Mouse (Mus musculus) myocyte (in vitro differentiated cells): ENCODE results near the gene Lrrc28. TPM values are rescaled to one million over a fixed set of nuclear protein-coding genes. Genes with fewer than 3 reads are reported as not detected.
"Not testable (repeated sequence)": the region's sequence is repeated elsewhere in the genome, so short reads cannot be mapped to it uniquely, and the experiment has no call there.

Experiments used
- H3K27me3 ChIP-seq: one replicate; pipeline ENCODE4 v1.6.1; 2011; ENCODE audit not compliant: control insufficient read depth, insufficient read depth, insufficient read length
- H3K36me3 ChIP-seq: one replicate; pipeline ENCODE4 v1.6.1; 2011; ENCODE audit not compliant: control insufficient read depth, insufficient read depth
- H3K4me2 ChIP-seq: one replicate; pipeline ENCODE4 v1.6.1; 2011; ENCODE audit warnings: low read depth, control low read depth
- H3K4me3 ChIP-seq: one replicate; pipeline ENCODE4 v1.5.1; 2011; ENCODE audit warnings: mild to moderate bottlenecking, control low read depth, moderate library complexity
- H3K79me2 ChIP-seq: one replicate; pipeline ENCODE4 v1.6.1; 2011; ENCODE audit not compliant: control insufficient read depth, insufficient read depth
- H3ac ChIP-seq: one replicate; pipeline ENCODE4 v1.6.1; 2011; ENCODE audit not compliant: control insufficient read depth, insufficient read length
- CEBPB ChIP-seq: IDR thresholded peaks from 2 replicates; pipeline ENCODE4 v1.6.1; 2011; ENCODE audit warnings: mild to moderate bottlenecking, moderate library complexity; ENCODE audit not compliant: poor library complexity, insufficient read depth, severe bottlenecking
- E2F4 ChIP-seq: IDR thresholded peaks from one replicate; pipeline ENCODE4 v1.6.1; 2011; ENCODE audit warnings: mild to moderate bottlenecking, control low read depth, moderate library complexity; ENCODE audit not compliant: insufficient read depth
- MAX ChIP-seq: IDR thresholded peaks from one replicate; pipeline ENCODE4 v1.6.1; 2011; ENCODE audit warnings: low read depth, mild to moderate bottlenecking, control low read depth
- MYOD1 ChIP-seq, 3 experiments: IDR thresholded peaks; one replicate each; pipeline ENCODE4 v1.6.1; 2011; ENCODE audit warnings: control low read depth in 2 of 3, low read depth in 2 of 3, mild to moderate bottlenecking in 2 of 3, moderate library complexity in 1 of 3; ENCODE audit not compliant: insufficient read length in 2 of 3, control insufficient read depth in 1 of 3
- MYOG ChIP-seq, 3 experiments: IDR thresholded peaks; one replicate each; pipeline ENCODE4 v1.6.1; 2011; ENCODE audit warnings: control low read depth in 2 of 3, low read depth in 2 of 3, mild to moderate bottlenecking in 2 of 3; ENCODE audit not compliant: insufficient read length in 2 of 3, control insufficient read depth in 1 of 3, insufficient read depth in 1 of 3
- POLR2A ChIP-seq: IDR thresholded peaks from one replicate; pipeline ENCODE4 v1.6.1; 2011; ENCODE audit warnings: low read depth, mild to moderate bottlenecking, control low read depth, moderate library complexity; ENCODE audit not compliant: insufficient read length
- POLR2AphosphoS2 ChIP-seq: IDR thresholded peaks from one replicate; pipeline ENCODE4 v1.6.1; 2011; ENCODE audit warnings: low read depth, control low read depth; ENCODE audit not compliant: insufficient read length
- REST ChIP-seq: IDR thresholded peaks from one replicate; pipeline ENCODE4 v1.6.1; 2011; ENCODE audit warnings: mild to moderate bottlenecking, control low read depth, moderate library complexity; ENCODE audit not compliant: insufficient read depth, insufficient read length
- SRF ChIP-seq: IDR thresholded peaks from one replicate; pipeline ENCODE4 v1.6.1; 2011; ENCODE audit warnings: low read depth; ENCODE audit not compliant: control insufficient read depth, insufficient read length
- TCF12 ChIP-seq: IDR thresholded peaks from one replicate; pipeline ENCODE4 v1.6.1; 2011; ENCODE audit warnings: mild to moderate bottlenecking, control low read depth; ENCODE audit not compliant: poor library complexity, insufficient read depth, severe bottlenecking
- TCF3 ChIP-seq: IDR thresholded peaks from one replicate; pipeline ENCODE4 v1.6.1; 2011; ENCODE audit warnings: low read depth, control low read depth; ENCODE audit not compliant: insufficient read length
- USF1 ChIP-seq: IDR thresholded peaks from one replicate; pipeline ENCODE4 v1.6.1; 2011; ENCODE audit warnings: low read depth, mild to moderate bottlenecking, control low read depth, moderate library complexity
- polyA plus RNA-seq: library from polyadenylated mRNA; unstranded; fragments of >200 nt; fragmentation: generic; extraction: Trizol; gene quantifications from one replicate; pipeline ENCODE4 v1.2.1, GENCODE M21; 2012; ENCODE audit warnings: missing spikeins

Lrrc28 gene
- polyA plus RNA-seq, 1 experiment: 24.2 TPM

DNA sequence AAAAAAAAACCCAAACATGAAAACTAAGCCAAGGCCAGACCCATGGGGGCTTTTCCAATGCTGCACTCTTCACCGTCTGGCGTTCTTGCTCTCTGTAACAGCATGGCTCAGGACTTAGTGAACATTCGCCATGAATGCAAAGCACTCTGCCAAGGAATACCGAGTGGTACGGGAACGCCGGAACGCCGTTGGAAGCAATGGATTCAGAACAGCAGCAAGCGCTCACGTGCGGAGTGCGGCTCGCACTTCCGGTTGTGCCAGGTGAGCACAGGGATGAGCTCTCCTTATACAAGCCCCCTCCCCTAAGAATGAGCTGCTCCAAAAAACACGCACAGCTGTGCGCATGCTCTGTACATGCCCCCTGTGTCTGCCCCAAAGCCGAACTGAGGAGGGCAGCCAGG is 116.2 kb downstream of the Lrrc28 start:
- Histone ChIP-seq H3K4me2 (no peak overlapping the region), H3K27me3 (no peaks in the 10 kb centered on the region), H3K4me3 (no peak overlapping the region), H3K36me3 (no peaks in the 10 kb centered on the region), H3ac (no peak overlapping the region), H3K79me2 (no peaks in the 10 kb centered on the region)
- TF ChIP-seq TCF3: no peak
- no peak for TF ChIP-seq SRF
- no peak for TF ChIP-seq MYOG (IDR thresholded peaks at IDR 0.05; ENCODE audit: control insufficient read depth in 1 of 3, insufficient read depth in 1 of 3, insufficient read length in 2 of 3, low read depth in 2 of 3)
- TF ChIP-seq E2F4: no peak
- no peak for TF ChIP-seq TCF12
- TF ChIP-seq POLR2AphosphoS2: no peak
- TF ChIP-seq CEBPB: no peak
- TF ChIP-seq USF1: no peak
- TF ChIP-seq POLR2A: no peak
- TF ChIP-seq REST: no peak
- no peak for TF ChIP-seq MAX
- TF ChIP-seq MYOD1 (IDR thresholded peaks at IDR 0.05; ENCODE audit: control insufficient read depth in 1 of 3, insufficient read length in 2 of 3, low read depth in 2 of 3): no peak

DNA sequence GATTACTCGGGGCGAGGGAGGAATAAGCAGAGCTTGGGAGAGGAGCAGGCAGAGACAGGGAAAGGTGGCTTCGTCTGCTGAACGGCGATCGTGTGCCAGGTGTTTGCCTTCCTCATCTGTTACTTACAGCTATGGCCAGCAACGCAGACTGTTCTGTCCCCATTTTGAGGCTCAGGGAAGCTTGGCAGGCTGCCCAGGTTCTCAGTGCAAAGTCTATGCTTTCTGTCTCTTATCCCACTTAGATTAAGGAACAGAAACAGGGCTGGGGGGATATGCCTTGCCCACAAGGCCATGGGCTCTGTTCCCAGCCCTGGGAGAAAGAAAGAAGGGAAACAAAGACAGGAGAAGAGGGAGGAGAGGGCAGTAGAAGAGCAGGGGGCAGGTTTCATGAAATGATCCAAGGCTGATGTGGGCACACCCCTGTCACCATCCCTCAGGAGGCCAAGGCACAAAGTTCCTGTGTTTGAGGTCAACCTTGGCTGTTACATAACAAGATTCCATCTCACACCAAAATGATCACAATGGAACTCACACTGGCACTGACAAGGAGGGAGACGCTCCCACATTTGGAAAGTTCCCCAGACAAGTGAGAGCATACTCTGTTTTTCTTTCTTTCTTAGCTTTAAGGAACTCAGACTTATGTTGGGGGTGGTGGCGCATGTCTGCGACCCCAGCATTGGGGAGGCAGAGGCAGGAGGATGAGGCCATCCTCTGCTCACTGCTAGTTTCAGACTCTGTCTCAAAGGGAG is 116.8 kb downstream of the Lrrc28 start:
- Histone ChIP-seq H3K36me3 (no peaks in the 10 kb centered on the region), H3K4me2 (no peak overlapping the region), H3K4me3 (no peak overlapping the region), H3K79me2 (no peaks in the 10 kb centered on the region), H3ac (no peak overlapping the region), H3K27me3 (no peaks in the 10 kb centered on the region)
- TF ChIP-seq TCF3 (no peak), MYOG (IDR thresholded peaks at IDR 0.05; ENCODE audit: control insufficient read depth in 1 of 3, insufficient read depth in 1 of 3, insufficient read length in 2 of 3, low read depth in 2 of 3) (no peak), TCF12 (no peak), MAX (no peak), USF1 (no peak), POLR2A (no peak), E2F4 (no peak), POLR2AphosphoS2 (no peak), MYOD1 (IDR thresholded peaks at IDR 0.05; ENCODE audit: control insufficient read depth in 1 of 3, insufficient read length in 2 of 3, low read depth in 2 of 3) (no peak), CEBPB (no peak)

DNA sequence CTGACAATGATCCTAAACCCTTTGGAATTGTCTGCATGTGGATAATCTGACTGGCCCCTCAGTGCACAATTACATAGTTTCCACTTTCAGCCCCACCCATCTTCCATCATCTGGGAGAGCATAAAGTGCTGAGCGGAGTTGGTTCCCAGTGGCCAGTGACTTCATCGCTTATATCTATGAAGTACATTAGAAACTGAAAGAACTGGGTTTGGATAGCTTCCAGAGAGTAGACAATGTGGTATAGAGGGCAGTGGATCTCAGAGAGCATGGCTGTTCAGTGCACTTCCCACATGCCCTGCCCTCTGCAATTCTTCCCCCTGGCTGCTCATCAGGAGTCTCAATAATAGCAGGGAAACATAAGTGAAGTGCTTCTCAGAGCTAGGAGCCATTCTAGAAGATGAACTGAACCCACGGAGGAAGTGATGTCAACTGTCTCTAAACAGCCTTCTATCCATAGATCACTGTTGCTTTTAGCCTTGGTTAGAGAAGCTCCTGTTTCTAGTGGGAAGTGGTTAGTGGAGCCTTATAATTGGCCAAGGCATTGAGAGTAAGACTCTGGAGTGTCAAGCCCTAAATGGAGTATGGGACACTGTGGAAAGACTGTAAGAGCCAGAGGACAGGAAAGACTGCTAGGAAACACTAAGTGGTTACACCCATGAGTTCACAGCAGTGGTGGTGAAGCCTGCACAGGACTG is 119.0 kb downstream of the Lrrc28 start:
- no peaks in the 10 kb centered on the region for H3K79me2 ChIP-seq
- H3ac ChIP-seq: no peak overlapping the region
- H3K27me3 ChIP-seq: no peaks in the 10 kb centered on the region
- H3K36me3 ChIP-seq: no peaks in the 10 kb centered on the region
- no peak for TF ChIP-seq MYOD1 (IDR thresholded peaks at IDR 0.05; ENCODE audit: control insufficient read depth in 1 of 3, insufficient read length in 2 of 3, low read depth in 2 of 3)
- TF ChIP-seq SRF: no peak
- no peak for TF ChIP-seq MAX
- no peak for TF ChIP-seq USF1
- TF ChIP-seq POLR2AphosphoS2: no peak
- no peak overlapping the region for H3K4me3 ChIP-seq
- peak overlapping the region; percentile 27 for H3K4me2 ChIP-seq

DNA sequence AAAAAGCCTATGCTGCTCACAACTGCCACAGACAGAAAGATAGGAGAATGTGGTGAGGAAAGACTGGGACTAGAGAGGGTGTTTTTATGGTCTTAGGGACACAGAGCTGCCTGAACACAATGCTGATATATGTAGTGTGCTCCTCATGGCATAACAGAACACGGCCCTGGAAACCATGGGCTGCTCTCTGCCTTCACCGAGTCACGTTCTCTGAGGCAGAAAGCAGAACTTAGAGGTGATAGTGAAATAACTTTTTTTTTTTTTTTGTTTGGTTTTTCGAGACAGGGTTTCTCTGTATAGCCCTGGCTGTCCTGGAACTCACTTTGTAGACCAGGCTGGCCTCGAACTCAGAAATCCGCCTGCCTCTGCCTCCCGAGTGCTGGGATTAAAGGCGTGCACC is 121.0 kb downstream of the Lrrc28 start:
- H3K4me2 ChIP-seq, H3ac ChIP-seq, H3K4me3 ChIP-seq, H3K79me2 ChIP-seq, H3K27me3 ChIP-seq, H3K36me3 ChIP-seq: not testable (repeated sequence)

DNA sequence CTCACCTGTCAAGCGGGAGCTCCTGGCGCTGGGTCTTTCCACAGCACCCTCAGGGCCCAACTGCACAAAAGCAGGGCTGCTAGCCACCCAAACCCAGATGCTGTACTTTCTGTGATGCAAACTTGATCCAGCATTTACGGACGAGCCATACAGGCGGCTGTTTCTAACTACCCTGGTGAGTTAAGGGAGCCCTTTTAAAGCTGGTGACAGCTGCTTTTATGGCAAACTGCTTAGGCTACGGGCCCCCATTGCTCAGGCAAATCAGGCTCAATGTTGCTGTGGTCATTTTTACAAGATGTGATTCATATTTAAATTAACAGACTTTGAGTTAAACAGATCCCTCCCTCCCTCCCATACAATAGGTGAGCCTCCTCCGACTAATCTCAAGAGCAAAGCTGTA is 121.7 kb downstream of the Lrrc28 start:
- H3K4me3 ChIP-seq: no peak overlapping the region
- H3K36me3 ChIP-seq: no peaks in the 10 kb centered on the region
- no peak overlapping the region for H3K4me2 ChIP-seq
- H3K79me2 ChIP-seq: no peaks in the 10 kb centered on the region
- H3ac ChIP-seq: no peak overlapping the region
- H3K27me3 ChIP-seq: no peaks in the 10 kb centered on the region
- TF ChIP-seq POLR2A: no peak
- TF ChIP-seq MYOD1 (IDR thresholded peaks at IDR 0.05; ENCODE audit: control insufficient read depth in 1 of 3, insufficient read length in 2 of 3, low read depth in 2 of 3): peak in 2 of 3 experiments; percentile 29 to 46
- peak in 1 of 3 experiments; percentile 52 for TF ChIP-seq MYOG (IDR thresholded peaks at IDR 0.05; ENCODE audit: control insufficient read depth in 1 of 3, insufficient read depth in 1 of 3, insufficient read length in 2 of 3, low read depth in 2 of 3)

DNA sequence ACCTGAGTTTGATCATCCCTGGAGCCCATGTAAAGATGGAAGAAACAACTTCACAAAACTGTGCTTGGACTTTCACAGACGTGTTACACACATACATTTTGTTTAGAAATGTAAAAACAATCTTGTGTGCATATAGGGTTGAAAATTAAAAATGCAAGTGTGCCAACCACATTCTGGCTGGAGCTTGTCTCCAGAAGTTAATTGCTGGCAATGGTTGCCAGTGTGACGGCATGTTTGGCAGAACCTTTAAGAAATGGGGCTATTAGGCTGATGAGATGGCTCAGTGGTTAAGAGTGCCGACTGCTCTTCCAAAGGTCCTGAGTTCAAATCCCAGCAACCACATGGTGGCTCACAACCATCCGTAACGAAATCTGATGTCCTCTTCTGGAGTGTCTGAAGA is 123.3 kb downstream of the Lrrc28 start:
- H3ac ChIP-seq, H3K36me3 ChIP-seq, H3K4me2 ChIP-seq, H3K4me3 ChIP-seq, H3K27me3 ChIP-seq, H3K79me2 ChIP-seq: not testable (repeated sequence)
